Mouse (Mus musculus) thymus, adult 2 months (tissue): ENCODE measurements around the gene Trim80. TPM values are rescaled to one million over a fixed set of nuclear protein-coding genes. Genes with fewer than 3 reads are reported as not detected.
A peak's percentile ranks its signal among the peaks of the same experiment; 100 is the strongest.

Source experiments
- DNase-seq: peaks from one replicate; pipeline ENCODE4 v3.0.0; 2021
- H3K27ac ChIP-seq: fragments of 200-500 bp; 2 replicates; pipeline ENCODE4 v1.5.1; 2012; ENCODE audit warnings: low read length, control low read depth; ENCODE audit not compliant: control insufficient read depth, insufficient read depth
- H3K27me3 ChIP-seq: fragments of 200-500 bp; 2 replicates; pipeline ENCODE4 v1.6.1; 2012; ENCODE audit warnings: mild to moderate bottlenecking, low read length, moderate library complexity, mixed read lengths; ENCODE audit not compliant: control insufficient read depth, insufficient read depth
- H3K36me3 ChIP-seq: fragments of 200-500 bp; 2 replicates; pipeline ENCODE4 v1.6.1; 2012; ENCODE audit warnings: mild to moderate bottlenecking, low read length, moderate library complexity; ENCODE audit not compliant: control insufficient read depth, insufficient read depth
- H3K4me1 ChIP-seq: fragments of 200-500 bp; replicated peaks from 2 replicates; pipeline ENCODE4 v1.6.1; 2012; ENCODE audit warnings: low read length; ENCODE audit not compliant: control insufficient read depth, insufficient read depth
- H3K4me3 ChIP-seq: fragments of 200-500 bp; 2 replicates; pipeline ENCODE4 v1.5.1; 2012; ENCODE audit warnings: mild to moderate bottlenecking, low read length, control low read depth, moderate library complexity; ENCODE audit not compliant: control insufficient read depth, insufficient read depth
- CTCF ChIP-seq: fragments of 200-500 bp; IDR thresholded peaks from 2 replicates; pipeline ENCODE4 v1.5.1; 2012; ENCODE audit warnings: mild to moderate bottlenecking, control low read depth, low read length, moderate library complexity, borderline replicate concordance; ENCODE audit not compliant: control insufficient read depth, poor library complexity, insufficient read depth; ENCODE audit errors: extremely low read depth
- POLR2A ChIP-seq: fragments of 200-500 bp; IDR thresholded peaks from 2 replicates; pipeline ENCODE4 v1.6.1; 2012; ENCODE audit warnings: mild to moderate bottlenecking, low read length, control low read depth, moderate library complexity; ENCODE audit not compliant: control insufficient read depth, poor library complexity, insufficient read depth; ENCODE audit errors: extremely low read depth
- WGBS: fragments of 180-500 bp; shearing (Covaris S2); methylation state at CpG from one replicate; pipeline ENCODE4 v1.1.7; 2018; 5-methylcytosine and 5-hydroxymethylcytosine counted together
- polyA plus RNA-seq: library from polyadenylated mRNA; depleted of rRNA; stranded (reverse); fragments of >200 nt; gene quantifications from 2 replicates; pipeline ENCODE4 v1.2.3, GENCODE M21; 2012

Gene Trim80
- polyA plus RNA-seq, 1 experiment = 0.80 TPM

DNA sequence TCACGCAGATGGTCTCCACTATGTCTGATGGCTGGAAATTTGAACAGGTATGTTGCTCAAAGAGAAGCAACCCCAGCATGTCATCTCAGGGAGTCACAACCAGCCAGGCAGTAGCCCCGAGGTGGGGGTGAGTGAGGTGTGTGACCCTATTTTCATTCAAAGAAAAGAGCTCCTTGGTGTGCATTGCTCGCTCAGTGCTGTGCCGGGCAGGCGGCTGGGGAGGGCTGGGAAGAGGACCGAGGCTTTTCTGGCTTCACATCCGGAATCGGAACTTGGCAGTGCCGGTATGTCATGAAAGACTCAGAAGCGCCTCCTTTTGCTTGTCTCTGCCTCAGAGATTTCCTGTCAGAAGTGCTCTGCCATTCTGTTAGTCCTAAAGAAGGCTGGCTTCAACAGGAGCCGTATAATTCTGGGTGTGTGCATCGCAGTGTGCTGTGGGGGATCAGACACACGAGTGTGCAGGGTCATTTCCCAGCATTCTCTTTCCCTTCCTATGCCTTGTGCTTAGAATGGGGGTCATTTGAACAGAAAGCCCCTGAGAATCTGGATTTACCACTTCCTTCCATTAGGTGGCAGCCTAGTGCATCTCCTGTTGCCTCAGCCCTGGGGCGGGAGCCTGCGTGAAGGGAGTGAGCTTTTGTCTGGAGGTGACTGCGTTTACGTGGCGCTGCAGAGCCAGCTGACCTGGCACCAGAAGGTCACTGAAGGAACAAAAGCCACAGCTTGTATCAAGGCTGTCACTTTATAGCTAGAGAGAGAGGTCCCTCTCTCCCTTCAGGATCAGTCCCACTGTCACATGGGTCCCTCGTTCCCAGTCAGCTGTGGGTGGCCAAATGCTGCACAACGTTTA, 12.6 kb upstream of the Trim80 start:
- Histone ChIP-seq H3K36me3 (peaks cover 31% of the 10 kb centered on the region), H3K27ac (peak overlapping the region; percentile 68), H3K4me3 (no peak overlapping the region), H3K4me1 (peaks cover 50% of the 10 kb centered on the region), H3K27me3 (no peaks in the 10 kb centered on the region)
- TF ChIP-seq POLR2A = no peak
- peak; percentile 8; the same call in 1 of the 2 replicates for TF ChIP-seq CTCF
- 59% methylated on average over 20 of the region's 20 CpGs for WGBS
- DNase-seq = peak; percentile 83

DNA sequence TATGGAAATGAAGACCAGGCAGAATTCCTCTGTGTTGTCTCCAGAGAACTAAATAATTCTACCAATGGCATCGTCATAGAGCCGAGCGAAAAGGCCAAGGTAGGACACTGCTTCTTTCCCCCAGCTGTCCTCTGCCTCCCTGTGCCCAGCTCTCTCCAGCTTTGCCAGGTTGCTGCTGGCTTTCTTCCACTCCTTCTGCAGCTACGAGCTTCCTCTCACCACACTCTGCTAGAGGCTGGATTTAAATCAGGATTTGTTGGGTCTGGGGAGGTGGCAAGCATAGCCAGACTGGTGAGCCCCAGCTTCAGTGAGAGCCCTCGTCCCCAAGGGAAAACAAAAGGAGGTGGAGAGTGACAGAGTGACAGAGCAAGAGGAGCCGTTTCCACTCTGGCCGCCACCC, 11.0 kb upstream of the Trim80 start:
- WGBS = 96% methylated on average over 7 of the region's 7 CpGs
- Histone ChIP-seq H3K36me3 (peaks cover 31% of the 10 kb centered on the region), H3K27ac (no peak overlapping the region), H3K27me3 (no peaks in the 10 kb centered on the region), H3K4me3 (no peak overlapping the region), H3K4me1 (peaks cover 41% of the 10 kb centered on the region)
- DNase-seq = no peak
- no peak for TF ChIP-seq CTCF
- TF ChIP-seq POLR2A = no peak

DNA sequence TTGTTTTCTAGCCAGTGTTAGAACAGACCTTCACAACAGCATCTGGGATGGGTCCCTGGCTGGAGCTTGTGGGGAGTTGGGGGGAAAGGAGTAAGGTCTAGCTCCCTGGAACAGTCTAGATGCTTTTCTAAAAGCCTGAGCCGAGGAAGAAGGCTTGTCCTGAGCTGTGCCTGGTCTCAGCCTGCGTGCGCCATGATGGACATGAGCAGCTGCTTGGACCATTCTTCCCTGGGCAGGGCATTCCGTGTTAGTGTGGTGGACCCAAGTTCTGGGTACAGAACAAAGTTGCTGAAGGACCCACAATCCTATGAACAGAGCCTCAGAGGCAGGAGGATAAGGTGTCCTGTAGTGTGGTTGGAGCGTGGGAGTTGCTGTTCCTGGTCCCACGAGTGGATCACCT, 9.8 kb upstream of the Trim80 start:
- no peak for TF ChIP-seq CTCF
- TF ChIP-seq POLR2A = no peak
- H3K36me3 ChIP-seq = peaks cover 31% of the 10 kb centered on the region

DNA sequence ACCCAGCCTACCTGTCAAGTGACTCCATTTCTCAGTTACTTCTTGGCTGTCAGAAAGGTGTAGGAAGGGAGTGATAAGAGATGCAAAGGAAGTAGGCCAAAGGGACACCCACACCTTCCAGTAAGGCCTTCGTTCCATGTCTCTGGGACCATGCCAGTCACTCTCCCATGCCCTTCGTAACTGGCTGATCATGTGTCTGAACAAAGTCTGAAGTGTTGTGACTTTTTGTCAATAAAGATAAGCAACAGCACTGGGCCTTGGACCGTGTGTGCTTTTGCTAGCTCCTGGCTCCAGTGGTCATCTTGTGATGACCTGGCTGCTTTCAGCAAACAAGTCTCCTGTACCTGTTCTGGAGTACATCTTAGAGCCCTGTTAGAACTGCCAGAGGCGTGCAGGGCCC, 7.5 kb upstream of the Trim80 start:
- no peaks in the 10 kb centered on the region for H3K27me3 ChIP-seq
- H3K36me3 ChIP-seq = peaks cover 31% of the 10 kb centered on the region
- no peak for DNase-seq
- H3K27ac ChIP-seq = no peak overlapping the region
- 95% methylated on average over 4 of the region's 4 CpGs for WGBS
- H3K4me1 ChIP-seq = peaks cover 30% of the 10 kb centered on the region
- TF ChIP-seq POLR2A (no peak), CTCF (no peak)
- no peak overlapping the region for H3K4me3 ChIP-seq

More for the DNA sequence above, 9.8 kb upstream of the Trim80 start:
- 98% methylated on average over 6 of the region's 6 CpGs for WGBS
- Histone ChIP-seq H3K27me3 (no peaks in the 10 kb centered on the region), H3K4me1 (peaks cover 36% of the 10 kb centered on the region), H3K4me3 (no peak overlapping the region), H3K27ac (no peak overlapping the region)
- no peak for DNase-seq

DNA sequence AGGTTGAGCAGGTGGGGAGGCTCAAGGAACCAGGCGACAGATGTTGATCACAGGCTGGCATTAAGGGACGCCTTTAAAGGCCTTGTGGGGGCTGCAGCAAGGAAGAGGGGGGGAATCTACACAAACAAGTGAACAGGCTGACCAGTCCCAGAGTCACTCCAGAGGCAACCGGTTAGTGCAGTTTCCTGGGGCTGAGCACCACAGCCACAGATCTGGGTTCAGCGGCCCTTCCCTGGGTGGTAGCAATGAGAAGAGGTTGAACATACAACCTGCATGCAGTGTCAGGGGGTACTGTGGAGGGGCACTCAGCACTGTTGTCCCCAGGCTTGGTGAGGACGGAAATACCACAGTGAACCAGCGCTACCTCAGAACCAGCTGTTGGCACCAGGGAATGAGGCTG, 7.0 kb upstream of the Trim80 start:
- TF ChIP-seq POLR2A (no peak), CTCF (no peak)
- no peak overlapping the region for H3K27ac ChIP-seq
- H3K4me1 ChIP-seq = peaks cover 27% of the 10 kb centered on the region
- no peak overlapping the region for H3K4me3 ChIP-seq
- peaks cover 31% of the 10 kb centered on the region for H3K36me3 ChIP-seq
- WGBS = 94% methylated on average over 6 of the region's 6 CpGs
- no peaks in the 10 kb centered on the region for H3K27me3 ChIP-seq
- DNase-seq = no peak

DNA sequence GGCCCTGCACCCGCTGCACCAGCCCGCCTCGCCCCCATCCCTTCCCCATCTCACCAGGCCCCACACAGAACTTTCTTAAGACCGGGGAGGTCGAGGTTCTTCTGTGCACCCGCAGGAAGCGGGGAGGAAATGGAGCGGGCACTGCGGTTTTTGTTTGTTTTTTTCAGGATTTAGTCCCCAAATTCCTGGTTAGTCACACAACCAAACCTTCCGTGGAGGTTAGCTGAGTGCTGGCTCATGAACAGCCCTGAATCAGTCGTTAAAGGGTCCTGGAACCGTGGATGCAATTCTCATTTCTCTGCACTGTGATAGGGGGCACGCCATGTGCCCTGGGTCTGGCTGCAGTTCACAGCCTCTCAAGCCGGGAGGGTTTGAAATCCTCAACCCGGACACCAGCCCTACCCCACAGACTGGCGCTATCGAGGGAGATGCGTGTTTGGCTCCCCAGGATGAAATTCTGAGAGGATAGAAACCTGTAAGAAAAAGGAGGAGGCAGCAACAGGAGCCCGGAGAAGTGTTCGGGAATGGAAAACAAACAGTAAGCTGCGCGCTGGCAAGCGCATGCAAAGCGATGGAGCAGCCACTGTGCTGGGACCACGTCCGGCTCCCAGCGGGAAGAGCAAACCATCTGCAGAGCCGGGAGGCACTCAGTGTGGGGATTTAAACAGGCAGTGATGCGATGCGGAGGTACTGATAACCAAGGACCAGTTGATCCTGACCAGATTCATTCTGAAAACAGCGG, 4.6 kb upstream of the Trim80 start:
- 34% methylated on average over 31 of the region's 31 CpGs for WGBS
- no peaks in the 10 kb centered on the region; the same call in 1 of the 2 replicates for H3K27me3 ChIP-seq
- DNase-seq = no peak
- H3K27ac ChIP-seq = no peak overlapping the region
- TF ChIP-seq POLR2A (no peak), CTCF (no peak)
- peaks cover 15% of the 10 kb centered on the region for H3K36me3 ChIP-seq
- H3K4me1 ChIP-seq = peaks cover 22% of the 10 kb centered on the region
- no peak overlapping the region for H3K4me3 ChIP-seq
